Mouse (Mus musculus) neural tube, embryonic 14.5 days (tissue): ENCODE results near the gene Gm20388. TPM values are rescaled to one million over a fixed set of nuclear protein-coding genes. Genes with fewer than 3 reads are reported as not detected.

Source experiments
- ATAC-seq: fragments of 200-750 bp; cut with Nextera tagmentation; 2 replicates; pipeline ENCODE4 v1.8.0; 2017; ENCODE audit warnings: low read depth, mild to moderate bottlenecking, moderate TSS enrichment, moderate library complexity
- H3K27ac ChIP-seq: fragments of 300-500 bp; sonication (generic); 2 replicates; pipeline ENCODE4 v1.5.1; 2014; ENCODE audit warnings: low read depth, mild to moderate bottlenecking, control low read depth, low read length, moderate library complexity, mixed read lengths
- H3K27me3 ChIP-seq: fragments of 300-500 bp; sonication (generic); 2 replicates; pipeline ENCODE4 v1.6.1; 2014; ENCODE audit warnings: low read length; ENCODE audit not compliant: control insufficient read depth, insufficient read depth
- H3K36me3 ChIP-seq: fragments of 300-500 bp; sonication (generic); 2 replicates; pipeline ENCODE4 v1.6.1; 2014; ENCODE audit warnings: low read length, mixed read lengths; ENCODE audit not compliant: control insufficient read depth, insufficient read depth
- H3K4me1 ChIP-seq: fragments of 300-500 bp; sonication (generic); 2 replicates; pipeline ENCODE4 v1.6.1; 2014; ENCODE audit warnings: low read length; ENCODE audit not compliant: control insufficient read depth, insufficient read depth
- H3K4me2 ChIP-seq: fragments of 300-500 bp; sonication (generic); 2 replicates; pipeline ENCODE4 v1.6.1; 2014; ENCODE audit warnings: mild to moderate bottlenecking, low read depth, low read length, control low read depth
- H3K4me3 ChIP-seq: fragments of 300-500 bp; sonication (generic); 2 replicates; pipeline ENCODE4 v1.5.1; 2014; ENCODE audit warnings: low read depth, low read length, control low read depth, mixed read lengths
- H3K9ac ChIP-seq: fragments of 300-500 bp; sonication (generic); replicated peaks from 2 replicates; pipeline ENCODE4 v1.6.1; 2014; ENCODE audit warnings: low read depth, mild to moderate bottlenecking, control low read depth, low read length, mixed read lengths
- H3K9me3 ChIP-seq: fragments of 300-500 bp; sonication (generic); 2 replicates; pipeline ENCODE4 v1.6.1; 2016; ENCODE audit warnings: low read length; ENCODE audit not compliant: control insufficient read depth
- WGBS: fragments of 180-500 bp; shearing (Covaris S2); extraction: QIAGEN DNeasy Blood & Tissue Kit; methylation state at CpG from one replicate; pipeline ENCODE4 v1.1.7; 2014; 5-methylcytosine and 5-hydroxymethylcytosine counted together
- polyA plus RNA-seq: library from polyadenylated mRNA; unstranded; fragments of >200 nt; fragmentation: Nextera tagmentation; extraction: Ambion mirVana; gene quantifications from 2 replicates; pipeline ENCODE4 v1.2.1, GENCODE M21; 2014

Gm20388 gene
- polyA plus RNA-seq, 1 experiment from 2014 or later = 10.3 TPM

DNA sequence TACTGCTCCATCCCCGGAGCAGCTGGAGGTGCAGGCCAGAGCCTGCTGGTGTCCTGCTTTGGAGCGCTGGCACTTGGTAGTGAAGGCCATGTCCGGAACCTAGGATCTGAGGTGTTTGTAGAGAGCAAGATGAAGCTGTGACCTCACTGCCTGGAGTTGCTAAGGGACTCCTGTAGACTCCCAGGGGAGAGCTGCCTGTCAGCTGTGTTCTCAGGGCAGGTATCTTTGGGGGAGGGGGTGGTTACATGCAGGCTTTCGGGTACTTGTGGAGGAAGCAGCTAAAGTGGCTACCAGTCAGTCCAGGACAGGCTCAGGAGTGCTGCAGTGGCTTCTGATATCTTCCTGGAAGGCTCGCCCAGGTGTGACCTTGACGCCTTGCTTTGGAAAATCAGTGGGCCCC is 4328.7 kb downstream of the Gm20388 start:
- Histone ChIP-seq H3K9me3 (no peaks in the 10 kb centered on the region), H3K27ac (no peak overlapping the region), H3K9ac (no peak overlapping the region), H3K27me3 (no peaks in the 10 kb centered on the region), H3K4me2 (no peak overlapping the region), H3K4me3 (no peak overlapping the region), H3K36me3 (no peaks in the 10 kb centered on the region), H3K4me1 (peaks cover 32% of the 10 kb centered on the region)
- ATAC-seq = no peak
- WGBS = 78% methylated on average over 6 of the region's 6 CpGs

DNA sequence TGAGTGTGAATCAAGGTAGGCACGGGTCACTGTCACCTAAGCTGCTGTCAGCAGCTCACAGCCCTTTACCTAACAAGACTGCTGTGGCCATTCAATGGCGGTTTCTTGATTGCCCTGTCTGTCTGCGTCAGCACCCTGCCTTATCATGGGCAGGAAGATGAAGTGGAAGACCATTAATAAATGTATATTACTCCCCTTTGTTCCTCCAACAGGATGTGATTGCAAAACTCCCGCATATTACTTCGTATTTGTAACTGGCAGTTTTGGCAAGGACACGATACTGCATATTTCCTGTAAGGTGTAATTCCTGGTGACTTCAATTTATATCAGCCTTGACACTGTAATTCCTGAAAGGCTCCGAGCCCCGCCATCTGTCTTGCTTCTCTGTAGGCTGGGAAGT is 4330.3 kb downstream of the Gm20388 start:
- H3K27ac ChIP-seq = peak overlapping the region; percentile 12; the same call in 1 of the 2 replicates
- no peak for ATAC-seq
- H3K9ac ChIP-seq = no peak overlapping the region
- H3K4me3 ChIP-seq = no peak overlapping the region
- H3K27me3 ChIP-seq = no peaks in the 10 kb centered on the region
- H3K4me2 ChIP-seq = no peak overlapping the region
- H3K4me1 ChIP-seq = peaks cover 26% of the 10 kb centered on the region
- WGBS = 58% methylated on average over 8 of the region's 8 CpGs
- H3K9me3 ChIP-seq = no peaks in the 10 kb centered on the region
- no peaks in the 10 kb centered on the region for H3K36me3 ChIP-seq

DNA sequence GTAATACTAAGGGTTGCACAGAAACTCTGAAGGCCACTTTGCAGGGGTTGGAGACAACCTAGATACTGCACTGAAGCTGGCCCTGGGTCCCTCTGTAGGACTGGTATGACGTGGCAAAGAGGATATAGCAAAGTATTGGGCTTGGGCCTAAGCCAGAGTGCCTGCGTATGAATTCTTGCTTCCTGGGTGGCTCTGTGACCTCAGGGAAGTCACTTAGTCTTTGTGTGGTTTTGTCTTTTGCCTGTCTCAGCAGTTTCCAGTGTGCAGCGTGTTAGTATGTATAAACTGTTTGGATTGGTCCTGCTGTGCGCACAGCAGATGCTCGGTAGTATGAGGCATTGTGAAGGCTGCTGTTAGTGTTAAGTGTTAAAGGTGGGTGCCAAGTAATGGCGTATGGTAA is 4331.6 kb downstream of the Gm20388 start:
- Histone ChIP-seq H3K36me3 (no peaks in the 10 kb centered on the region), H3K9me3 (no peaks in the 10 kb centered on the region), H3K4me3 (no peak overlapping the region), H3K27ac (no peak overlapping the region), H3K4me1 (peaks cover 26% of the 10 kb centered on the region), H3K9ac (no peak overlapping the region), H3K27me3 (no peaks in the 10 kb centered on the region), H3K4me2 (no peak overlapping the region)
- no peak for ATAC-seq
- 76% methylated on average over 6 of the region's 6 CpGs for WGBS

DNA sequence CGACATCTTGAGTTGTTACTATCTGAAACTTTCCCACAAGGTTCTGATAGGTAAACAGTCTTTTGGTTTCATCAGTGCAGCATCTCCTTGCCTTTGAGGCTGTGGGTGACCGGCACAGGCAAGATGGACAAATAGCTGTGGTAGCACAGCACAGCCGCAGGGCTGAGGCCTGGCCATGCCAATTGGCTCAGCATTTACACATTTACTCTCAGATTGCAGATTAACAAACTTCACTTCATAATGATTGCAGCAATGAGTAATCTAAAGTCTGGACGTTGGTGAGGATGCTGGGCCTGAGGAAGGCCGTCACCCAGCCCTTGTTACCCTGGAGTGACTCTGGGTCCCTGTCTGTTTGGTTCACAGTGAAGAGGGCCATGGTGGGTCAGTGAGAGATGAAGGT is 4332.3 kb downstream of the Gm20388 start:
- H3K36me3 ChIP-seq = no peaks in the 10 kb centered on the region

DNA sequence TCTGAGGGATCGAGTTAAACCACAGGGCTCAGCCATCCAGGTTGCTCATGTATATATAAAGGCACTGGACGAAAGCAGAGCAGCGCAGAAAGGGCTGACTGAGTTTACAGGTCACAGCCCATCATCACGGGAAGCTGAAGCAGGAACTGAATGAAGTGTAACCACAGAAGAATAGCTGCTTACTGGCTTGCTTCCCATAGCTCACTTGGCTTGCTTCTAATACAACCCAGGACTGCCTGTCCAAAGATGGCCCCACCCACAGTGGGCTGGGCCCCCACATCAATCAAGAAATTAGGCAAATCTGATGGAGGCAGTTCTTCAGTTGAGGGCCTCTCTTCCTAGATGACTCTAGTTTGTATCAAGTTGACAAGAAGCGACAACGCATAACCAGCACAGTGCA is 4336.9 kb downstream of the Gm20388 start:
- Histone ChIP-seq H3K27ac (no peak overlapping the region), H3K4me1 (peaks cover 11% of the 10 kb centered on the region), H3K4me3 (no peak overlapping the region), H3K4me2 (no peak overlapping the region), H3K27me3 (no peaks in the 10 kb centered on the region), H3K9me3 (no peaks in the 10 kb centered on the region), H3K36me3 (no peaks in the 10 kb centered on the region), H3K9ac (no peak overlapping the region)
- ATAC-seq = no peak
- WGBS = 88% methylated on average over 6 of the region's 6 CpGs

More for the DNA sequence above, 4332.3 kb downstream of the Gm20388 start:
- whole genome bisulfite sequencing = 97% methylated on average over 5 of the region's 5 CpGs
- Histone ChIP-seq H3K27ac (no peak overlapping the region), H3K9me3 (no peaks in the 10 kb centered on the region), H3K9ac (no peak overlapping the region), H3K4me3 (no peak overlapping the region), H3K27me3 (no peaks in the 10 kb centered on the region), H3K4me1 (peaks cover 26% of the 10 kb centered on the region), H3K4me2 (no peak overlapping the region)
- no peak for ATAC-seq

DNA sequence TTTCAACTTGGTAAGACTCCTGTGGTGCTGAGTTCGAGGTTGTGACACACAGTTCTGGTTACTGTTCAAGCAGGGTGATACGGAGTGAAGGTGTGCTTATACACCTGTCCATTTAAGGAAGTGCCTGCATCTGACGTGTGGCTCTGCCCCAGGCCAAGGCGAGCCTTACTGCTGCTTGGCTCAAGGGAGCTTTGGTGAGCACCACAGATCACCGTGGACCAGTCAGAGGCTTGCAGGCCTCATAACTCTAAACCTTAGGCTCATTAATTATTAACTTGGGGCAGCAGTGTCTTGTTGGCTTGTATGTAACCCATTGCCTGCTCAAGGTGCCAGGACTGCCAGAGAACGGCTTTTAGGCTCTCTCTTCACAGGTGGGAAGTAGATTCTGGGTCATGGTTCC is 4338.0 kb downstream of the Gm20388 start:
- Histone ChIP-seq H3K4me3 (no peak overlapping the region), H3K4me1 (peaks cover 11% of the 10 kb centered on the region), H3K9me3 (no peaks in the 10 kb centered on the region), H3K9ac (no peak overlapping the region), H3K4me2 (no peak overlapping the region), H3K27ac (no peak overlapping the region), H3K27me3 (no peaks in the 10 kb centered on the region), H3K36me3 (no peaks in the 10 kb centered on the region)
- 86% methylated on average over 6 of the region's 6 CpGs for WGBS
- no peak for ATAC-seq

DNA sequence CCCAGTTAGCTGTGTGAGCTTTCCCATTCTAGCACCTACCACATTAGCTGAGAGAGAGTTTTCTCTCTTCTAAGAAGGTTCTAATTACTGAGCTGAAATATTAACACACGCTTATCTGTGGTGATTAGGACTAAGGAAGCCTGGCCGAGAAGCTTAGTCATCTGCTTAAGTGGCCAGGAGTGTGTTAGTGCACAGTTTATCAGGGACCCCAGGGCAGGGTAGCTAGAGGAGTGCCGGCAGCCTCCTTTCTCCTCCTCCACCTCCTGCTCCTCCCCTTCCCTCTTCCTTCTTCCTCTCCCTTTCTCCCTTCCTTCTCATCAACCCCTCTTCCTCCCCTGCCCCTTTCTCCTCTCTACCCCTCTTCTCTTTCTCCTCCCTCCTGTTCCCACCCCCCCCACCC is 4339.6 kb downstream of the Gm20388 start:
- Histone ChIP-seq H3K27ac (no peak overlapping the region), H3K27me3 (no peaks in the 10 kb centered on the region), H3K4me2 (no peak overlapping the region), H3K4me1 (peaks cover 11% of the 10 kb centered on the region), H3K9ac (no peak overlapping the region), H3K4me3 (no peak overlapping the region), H3K36me3 (no peaks in the 10 kb centered on the region), H3K9me3 (no peaks in the 10 kb centered on the region)
- 42% methylated on average over 3 of the region's 3 CpGs for WGBS
- no peak for ATAC-seq

DNA sequence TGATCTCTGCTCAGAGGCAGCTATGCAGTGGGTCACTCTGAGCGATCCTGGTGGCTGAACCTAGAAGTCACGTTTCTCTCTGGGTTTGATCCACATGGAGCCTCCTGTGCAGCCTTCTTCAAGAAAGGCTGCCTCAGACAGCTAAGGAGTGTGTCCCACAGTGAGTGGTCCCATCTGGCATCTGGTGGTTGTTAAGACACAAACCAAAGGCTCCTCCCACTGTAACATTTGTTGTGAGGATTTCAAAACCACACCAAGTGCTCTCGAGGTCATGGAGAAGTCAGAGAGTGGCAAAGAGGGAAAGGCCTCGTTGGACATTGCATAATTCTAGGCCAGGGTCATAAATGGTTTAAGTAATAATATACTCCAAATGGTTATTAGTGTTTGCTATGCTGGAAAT is 4340.1 kb downstream of the Gm20388 start:
- H3K4me2 ChIP-seq = no peak overlapping the region
- H3K27ac ChIP-seq = no peak overlapping the region
- 11% methylated on average over 4 of the region's 4 CpGs for WGBS
- no peaks in the 10 kb centered on the region for H3K27me3 ChIP-seq
- H3K4me1 ChIP-seq = peaks cover 11% of the 10 kb centered on the region
- H3K36me3 ChIP-seq = no peaks in the 10 kb centered on the region
- H3K9ac ChIP-seq = no peak overlapping the region
- no peak for ATAC-seq
- no peaks in the 10 kb centered on the region for H3K9me3 ChIP-seq
- no peak overlapping the region for H3K4me3 ChIP-seq

DNA sequence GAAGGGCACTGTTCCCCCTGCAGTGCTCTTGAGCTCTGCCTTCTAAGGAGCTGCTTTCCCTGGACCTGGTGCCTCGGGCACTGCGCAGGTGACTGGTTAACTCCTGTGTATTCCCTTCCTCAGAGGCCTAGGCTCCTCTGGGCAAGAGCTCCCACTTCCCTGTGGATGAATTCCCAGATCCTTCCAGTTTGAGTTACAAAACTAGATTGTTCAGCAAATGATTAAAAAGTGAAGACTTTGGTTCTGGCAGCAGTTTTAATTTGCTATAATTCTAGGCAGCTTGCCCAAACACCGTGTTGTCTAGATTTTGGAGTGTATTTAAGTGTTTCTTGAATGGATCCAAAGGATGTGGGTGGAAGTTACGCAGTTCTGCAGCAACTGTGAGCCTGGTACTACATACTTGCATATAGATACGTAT is 4341.9 kb downstream of the Gm20388 start:
- Histone ChIP-seq H3K4me3 (no peak overlapping the region), H3K4me2 (no peak overlapping the region), H3K4me1 (peaks cover 26% of the 10 kb centered on the region), H3K9ac (no peak overlapping the region), H3K27me3 (no peaks in the 10 kb centered on the region), H3K27ac (0 out of 2 replicates have a peak overlapping the region, but pooled peaks have one; percentile 5), H3K36me3 (no peaks in the 10 kb centered on the region), H3K9me3 (no peaks in the 10 kb centered on the region)
- WGBS = 94% methylated on average over 5 of the region's 5 CpGs
- no peak for ATAC-seq

DNA sequence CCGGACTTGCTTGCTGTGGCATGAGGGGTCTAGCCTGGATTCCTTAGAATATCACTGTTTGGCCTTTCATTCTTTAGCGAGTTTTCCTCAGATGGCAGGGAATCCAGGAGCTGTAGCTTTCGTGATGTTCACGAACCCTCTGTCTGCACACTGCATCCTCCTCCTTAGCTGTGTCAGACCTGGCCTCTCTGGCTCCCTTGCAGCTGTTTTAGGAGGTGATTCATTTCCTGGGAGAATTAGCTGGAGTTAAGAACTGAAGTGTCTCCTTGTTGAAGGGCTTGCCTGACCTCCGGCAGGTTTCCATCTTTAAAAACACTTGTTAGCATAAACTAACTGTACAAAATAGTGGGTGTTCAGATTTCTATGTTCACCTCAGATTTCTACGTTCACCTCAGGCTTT is 4343.3 kb downstream of the Gm20388 start:
- H3K9me3 ChIP-seq = no peaks in the 10 kb centered on the region
- WGBS = 91% methylated on average over 6 of the region's 6 CpGs
- H3K4me3 ChIP-seq = no peak overlapping the region
- H3K27ac ChIP-seq = no peak overlapping the region
- H3K27me3 ChIP-seq = no peaks in the 10 kb centered on the region
- no peak for ATAC-seq
- H3K4me1 ChIP-seq = peaks cover 32% of the 10 kb centered on the region
- H3K4me2 ChIP-seq = no peak overlapping the region
- no peaks in the 10 kb centered on the region for H3K36me3 ChIP-seq
- H3K9ac ChIP-seq = no peak overlapping the region
